Mouse (Mus musculus): ENCODE data around the gene Rap1gap2.
"Not testable (repeated sequence)": the region's sequence is repeated elsewhere in the genome, so short reads cannot be mapped to it uniquely, and the experiment has no call there.

Gene Rap1gap2

DNA sequence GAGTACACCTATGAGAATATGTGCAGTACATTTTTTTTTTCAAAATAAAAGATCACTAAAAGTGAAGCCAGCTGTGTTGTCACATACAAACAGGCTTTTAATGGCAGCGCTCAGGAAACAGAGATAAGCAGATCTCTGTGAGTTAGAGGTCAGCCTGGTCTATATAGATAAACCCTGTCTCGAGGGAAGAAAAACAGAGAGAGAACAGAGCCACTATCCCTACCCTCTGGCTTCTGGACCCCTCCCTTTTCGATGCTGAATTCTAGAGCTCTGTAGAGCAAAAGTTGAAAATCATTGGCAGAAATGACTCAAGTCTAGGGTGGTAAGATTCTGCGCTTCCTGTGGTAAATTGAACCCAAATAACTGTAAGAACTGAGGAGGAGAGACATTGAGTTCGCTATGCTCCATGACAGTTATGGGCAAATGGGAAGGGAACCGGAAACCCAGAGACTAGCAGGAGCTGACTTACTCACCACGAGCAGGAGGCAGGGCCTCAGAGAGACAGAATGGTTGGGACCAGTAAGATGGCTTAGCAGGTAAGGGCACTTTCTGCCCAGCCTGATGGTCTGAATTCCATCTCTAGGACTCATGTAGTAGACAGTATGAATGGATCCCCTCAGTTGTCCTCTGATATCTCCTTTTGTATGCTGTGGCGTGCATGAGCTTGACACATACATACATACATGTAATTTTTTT lies 11.4 kb upstream of the Rap1gap2 start:
- DNase-seq: no peak

GRCm38 (mm10) chr11:74619956-74620300 lies 9.2 kb upstream of the Rap1gap2 start:
- peak in 1 of 2 experiments; percentile 67 for DNase-seq

DNA sequence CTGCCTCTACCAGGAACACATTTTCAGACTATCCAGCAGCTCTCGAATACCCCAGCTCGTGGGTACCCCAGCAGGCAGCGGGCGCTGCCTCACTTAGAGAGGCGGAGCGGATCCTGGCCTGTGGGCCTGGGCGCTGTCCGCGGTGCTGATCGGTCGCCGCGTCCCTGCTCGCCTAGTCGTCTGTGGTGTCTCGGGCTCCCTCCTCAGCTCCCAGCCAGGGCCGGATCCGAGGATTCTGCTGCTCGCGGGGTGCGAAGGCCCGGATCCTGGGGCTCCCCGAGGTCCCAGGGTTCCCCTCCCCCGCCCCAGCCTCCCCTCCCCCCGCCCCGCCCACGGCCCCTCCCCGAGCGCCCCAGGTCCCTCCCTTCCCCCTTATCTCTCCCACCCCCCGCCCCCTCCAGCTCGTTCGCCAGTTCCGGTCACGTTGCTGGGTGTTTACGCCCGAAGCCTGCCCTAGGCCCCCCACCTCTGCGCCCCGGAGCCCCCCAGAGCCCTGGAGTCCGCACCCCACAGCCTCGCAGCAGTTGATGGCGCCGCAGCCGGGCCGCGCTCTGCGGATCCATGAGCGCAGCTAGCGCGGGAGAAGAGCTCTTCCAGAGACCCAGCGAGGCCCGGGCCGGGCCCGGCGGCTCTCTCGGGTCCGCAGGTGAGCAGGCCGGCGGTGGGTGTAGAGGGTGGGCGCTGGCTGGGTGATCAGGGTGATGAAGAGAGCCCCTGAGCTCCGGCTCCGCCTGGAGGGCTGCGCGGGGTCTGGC lies 8.7 kb upstream of the Rap1gap2 start, which contains the start of gene Ccdc92b:
Ccdc92b (plus strand) TSS at position 405 of the 755 bp plus-strand sequence.
- peak; percentile 78 to 80 for DNase-seq

GRCm38 (mm10) chr11:74615571-74615970 lies 4.9 kb upstream of the Rap1gap2 start:
- DNase-seq: no peak

- DNase-seq: no peak
These were observed 2.7 kb upstream of the Rap1gap2 start for GRCm38 (mm10) chr11:74613428-74613827.

- DNase-seq: no peak
These were observed 722 bp upstream of the Rap1gap2 start for GRCm38 (mm10) chr11:74611437-74611836.

DNA sequence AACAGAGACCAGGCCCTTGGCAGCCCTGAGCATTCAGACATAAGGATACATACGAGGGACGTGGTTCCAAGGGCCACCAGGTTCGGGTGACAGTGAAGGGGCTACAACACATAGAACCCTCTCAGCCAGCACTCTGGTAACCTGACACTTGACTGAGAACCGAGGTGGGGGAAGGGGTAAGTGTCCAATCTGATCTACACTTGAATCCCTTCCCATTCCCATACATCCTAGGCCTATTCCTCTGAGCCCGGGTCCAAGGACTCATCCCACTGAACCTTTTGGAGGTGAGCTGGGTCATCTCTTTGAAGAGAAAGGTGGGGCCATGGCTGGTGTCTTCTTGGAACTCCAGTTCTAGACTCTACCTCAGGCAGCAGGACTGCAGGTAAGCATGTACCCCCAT lies 647 bp downstream of the Rap1gap2 start:
- no peak for DNase-seq

DNA sequence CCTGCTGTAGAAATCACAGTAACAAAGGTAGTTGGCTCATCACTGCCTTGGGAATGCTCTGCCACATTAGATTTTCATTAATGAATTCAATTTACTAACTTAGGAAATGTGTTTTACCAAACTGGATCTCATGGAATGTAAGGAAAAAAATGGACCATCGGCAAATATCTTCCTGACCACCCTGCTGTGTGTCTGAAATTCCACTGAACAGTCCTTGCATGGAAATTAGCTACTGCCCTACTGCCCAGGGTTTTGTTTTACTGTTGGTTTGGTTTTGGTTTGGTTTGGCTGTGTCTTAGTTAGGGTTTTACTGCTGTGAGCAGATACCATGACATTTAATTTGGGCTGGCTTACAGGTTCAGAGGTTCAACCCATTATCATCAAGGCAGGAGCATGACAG lies 8.4 kb downstream of the Rap1gap2 start:
- no peak for DNase-seq

DNA sequence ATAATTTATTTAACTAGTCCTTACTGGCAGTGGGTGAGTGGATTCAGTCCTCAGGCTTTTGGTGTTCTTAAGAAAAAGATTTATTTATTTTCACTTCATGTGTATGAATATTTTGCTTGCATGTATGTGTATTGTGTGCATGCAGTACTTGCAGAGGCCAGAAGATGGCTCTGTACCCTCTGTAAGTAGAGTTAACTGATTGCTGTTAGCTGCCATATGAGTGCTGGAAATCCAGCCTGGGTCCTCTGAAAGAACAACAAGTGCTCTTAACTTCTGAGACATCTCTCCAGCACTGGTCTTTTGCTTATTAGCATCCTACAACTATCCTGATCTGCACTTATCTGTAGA lies 12.8 kb downstream of the Rap1gap2 start:
- DNase-seq: no peak

DNA sequence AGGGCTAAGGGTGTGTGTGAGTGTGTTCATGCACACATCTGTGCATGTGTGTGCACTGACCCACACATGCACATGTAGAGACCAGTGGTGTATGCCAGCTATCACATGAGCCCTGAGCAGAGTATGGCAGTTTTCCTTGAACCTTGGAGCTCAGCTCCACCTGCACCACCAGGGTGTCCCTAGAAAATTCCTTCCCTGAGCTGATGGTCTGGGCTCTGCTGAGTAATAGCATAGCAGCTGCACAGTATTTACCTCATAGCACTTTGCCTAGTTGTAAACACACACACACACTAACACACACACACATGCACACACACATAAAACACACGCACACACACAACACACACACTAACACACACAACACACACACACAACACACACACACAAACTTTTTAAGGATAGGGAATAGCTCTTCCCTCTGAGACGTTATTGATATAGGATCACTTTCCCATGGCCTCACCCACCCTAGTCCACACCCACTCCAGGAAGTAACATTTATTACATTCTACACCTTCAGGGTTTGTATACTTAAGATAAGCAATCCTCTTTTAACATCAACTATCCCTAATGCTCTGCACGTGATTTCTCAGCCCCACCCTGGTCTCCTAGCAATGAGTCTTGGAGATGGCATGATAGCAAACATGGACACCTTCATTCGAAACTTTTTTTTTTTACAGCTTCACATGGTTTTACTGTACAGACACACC lies 13.3 kb downstream of the Rap1gap2 start:
- DNase-seq: no peak

DNA sequence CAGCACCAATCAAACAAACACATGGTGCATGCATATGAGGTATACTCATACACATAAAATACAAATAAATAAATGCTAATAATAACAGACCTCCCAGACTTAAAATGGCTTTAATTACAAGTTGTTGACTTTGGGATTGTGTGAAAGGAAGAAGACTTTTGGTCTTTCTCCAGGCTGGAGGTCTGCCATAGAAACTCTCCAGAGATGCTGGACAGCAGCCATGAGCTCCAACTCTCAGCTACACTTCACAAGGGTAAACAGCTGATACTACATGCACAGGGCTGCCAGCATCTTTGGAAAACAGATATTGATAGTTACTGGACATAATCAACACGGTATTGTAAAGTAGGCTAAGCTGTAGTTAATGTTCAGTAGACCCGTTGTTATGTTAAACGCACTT lies 18.5 kb downstream of the Rap1gap2 start:
- peak; percentile 59 to 60 for DNase-seq

- DNase-seq: no peak
These were observed 20.0 kb downstream of the Rap1gap2 start for GRCm38 (mm10) chr11:74590691-74591090.

DNA sequence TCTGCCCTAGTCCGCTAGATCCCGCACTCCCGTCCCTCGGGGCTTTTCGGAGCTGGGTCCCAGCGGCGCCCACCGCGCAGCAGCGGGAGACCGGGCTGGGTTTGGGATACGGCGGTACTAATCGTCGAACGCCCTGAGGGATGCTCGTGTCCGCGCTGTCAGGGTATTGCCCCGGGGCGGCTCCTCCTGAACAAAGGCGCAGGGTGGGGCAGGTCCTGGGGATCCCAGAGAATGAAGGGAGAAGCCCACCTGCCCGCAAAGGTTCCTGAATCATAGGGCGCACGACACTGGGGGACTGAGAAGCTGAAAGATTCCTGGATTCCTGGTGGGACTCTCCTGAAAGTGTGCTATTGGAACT lies 20.5 kb downstream of the Rap1gap2 start:
- DNase-seq: no peak

- DNase-seq: peak; percentile 81 to 83
These were observed 21.1 kb downstream of the Rap1gap2 start for GRCm38 (mm10) chr11:74589401-74590238.

GRCm38 (mm10) chr11:74586401-74586800 lies 24.3 kb downstream of the Rap1gap2 start:
- DNase-seq: peak; percentile 79 to 82

GRCm38 (mm10) chr11:74584946-74585723 lies 25.6 kb downstream of the Rap1gap2 start:
- DNase-seq: peak; percentile 40 to 46

GRCm38 (mm10) chr11:74583824-74584349 lies 26.8 kb downstream of the Rap1gap2 start:
- no peak for DNase-seq

GRCm38 (mm10) chr11:74582464-74582863 lies 28.3 kb downstream of the Rap1gap2 start:
- peak; percentile 75 to 76 for DNase-seq

- DNase-seq: not testable (repeated sequence)
These were observed 29.4 kb downstream of the Rap1gap2 start for GRCm38 (mm10) chr11:74581333-74581732.

DNA sequence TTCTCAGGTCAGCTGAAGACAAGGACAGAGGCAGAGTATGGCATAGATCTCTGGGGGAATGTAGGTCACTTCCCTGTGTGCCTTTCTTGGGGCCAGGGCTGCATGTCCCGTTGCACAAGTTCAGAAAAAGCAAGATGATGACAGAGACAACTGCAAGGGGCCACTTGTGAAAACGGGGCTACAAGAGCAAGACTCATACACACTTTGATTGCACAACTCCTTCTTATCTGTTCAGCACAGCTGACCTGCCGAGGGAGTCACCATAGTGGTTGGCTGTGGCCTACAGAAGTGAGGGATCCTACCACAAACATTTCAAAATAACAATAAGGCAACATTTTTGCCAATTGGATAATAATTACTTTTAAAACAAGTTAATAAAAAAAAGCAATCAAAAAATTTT lies 33.6 kb downstream of the Rap1gap2 start:
- DNase-seq: no peak

- DNase-seq: no peak
These were observed 34.8 kb downstream of the Rap1gap2 start for GRCm38 (mm10) chr11:74575940-74576339.
